Mouse (Mus musculus) hindlimb bud, embryonic 11.5 days (tissue): ENCODE data around the gene Dcbld1.
"Not testable (repeated sequence)": the region's sequence is repeated elsewhere in the genome, so short reads cannot be mapped to it uniquely, and the experiment has no call there.

Experiments used
- DNase-seq: peaks from one replicate; pipeline ENCODE4 v3.0.0-alpha.2; 2012; ENCODE audit warnings: low read depth, low spot score; ENCODE audit errors: extremely low spot score

The Dcbld1 gene

GRCm38 (mm10) chr10:52301766-52302165 is 68.3 kb downstream of the Dcbld1 start:
- no peak for DNase-seq

GRCm38 (mm10) chr10:52302271-52302670 is 68.9 kb downstream of the Dcbld1 start:
- no peak for DNase-seq

GRCm38 (mm10) chr10:52304574-52304973 is 71.2 kb downstream of the Dcbld1 start:
- DNase-seq = no peak

GRCm38 (mm10) chr10:52309196-52309595 is 75.8 kb downstream of the Dcbld1 start:
- no peak for DNase-seq

GRCm38 (mm10) chr10:52319506-52320286 is 86.3 kb downstream of the Dcbld1 start:
- DNase-seq = no peak

- DNase-seq = no peak
Measured at GRCm38 (mm10) chr10:52321918-52322317, 88.5 kb downstream of the Dcbld1 start.

GRCm38 (mm10) chr10:52331007-52331406 is 97.6 kb downstream of the Dcbld1 start:
- peak; percentile 18 for DNase-seq

- not testable (repeated sequence) for DNase-seq
Measured at GRCm38 (mm10) chr10:52343324-52343723, 109.9 kb downstream of the Dcbld1 start.

- DNase-seq = no peak
Measured at GRCm38 (mm10) chr10:52353184-52353583, 119.8 kb downstream of the Dcbld1 start.

GRCm38 (mm10) chr10:52358467-52358866 is 125.0 kb downstream of the Dcbld1 start, which contains the start of gene Gm26741:
TSS of gene Gm26741 (plus strand) at chr10:52358767.
- DNase-seq = no peak

GRCm38 (mm10) chr10:52360241-52360735 is 126.9 kb downstream of the Dcbld1 start:
- DNase-seq = no peak

- DNase-seq = no peak
Measured at GRCm38 (mm10) chr10:52360862-52361609, 127.6 kb downstream of the Dcbld1 start.

- DNase-seq = no peak
Measured at GRCm38 (mm10) chr10:52368376-52368775, 135.0 kb downstream of the Dcbld1 start.
